Comparison of ENCODE assay signal across 26 mouse cellular contexts in genomic region chr7:129303356-129303755, GRCm38 (mm10). TPM values are rescaled to one million over a fixed set of nuclear protein-coding genes. Genes with fewer than 3 reads are reported as not detected.
DNase-seq lines count a peak whose midpoint lies in the region; ATAC-seq lines count a peak whose summit lies in the region.
"Had no signal": no experiment of that assay in that cellular context is flagged by ENCODE, and none has a peak within 500 bp of the region (broad histone marks: within the 10 kb centered on the region; RNA-seq: fewer than 3 reads in every experiment).

No protein-coding gene starts in this region.

- WGBS in neural tube, embryonic 15.5 days, result 51% methylated on average over 4 of the region's 4 CpGs
- WGBS in intestine, embryonic 15.5 days, result 39% methylated on average over 4 of the region's 4 CpGs

- H3K36me3 ChIP-seq in neural tube, embryonic 15.5 days, result no peaks in the 10 kb centered on the region
- no peaks in the 10 kb centered on the region for H3K36me3 ChIP-seq in intestine, embryonic 15.5 days
- H3K36me3 ChIP-seq: embryonic facial prominence, embryonic 10.5 days; embryonic facial prominence, embryonic 12.5 days; forebrain, embryonic 15.5 days; G1E had no signal

- H3K27me3 ChIP-seq in neural tube, embryonic 15.5 days (replicated peaks), result no peaks in the 10 kb centered on the region
- H3K27me3 ChIP-seq in intestine, embryonic 15.5 days (replicated peaks), result no peaks in the 10 kb centered on the region
- H3K27me3 ChIP-seq: embryonic facial prominence, embryonic 12.5 days; forebrain, embryonic 13.5 days; forebrain, embryonic 15.5 days; Patski had no signal

- DNase-seq in embryo, embryonic 10 days (ENCODE audit: low spot score), result peak; percentile 46
- DNase-seq in embryo, embryonic 9.5 days (ENCODE audit: extremely low spot score), result no peak
- peak; percentile 12 for DNase-seq in kidney, postnatal 10 days
- no peak for DNase-seq in kidney, adult 11 months
- DNase-seq in neural tube, embryonic 10.5 days (ENCODE audit: extremely low spot score, low spot score), result peak; percentile 18
- peak; percentile 75 for DNase-seq in mesoderm, embryonic 11.5 days (ENCODE audit: low read depth, low spot score)
- DNase-seq: adrenal gland, adult 8-10 months; adrenal gland, postnatal 14 days; adrenal gland, postnatal 36 days; B cell, adult 2 months; cerebellum, adult 11-12 months; cerebellum, adult 2 months; cerebellum, adult 9-10 months; cerebellum, postnatal 10 days; cerebellum, postnatal 25 days had no signal

- no peaks in the 10 kb centered on the region for H3K9me3 ChIP-seq in neural tube, embryonic 15.5 days (replicated peaks)
- no peaks in the 10 kb centered on the region for H3K9me3 ChIP-seq in intestine, embryonic 15.5 days
- H3K9me3 ChIP-seq: embryonic facial prominence, embryonic 10.5 days; embryonic facial prominence, embryonic 12.5 days; forebrain, embryonic 13.5 days; forebrain, embryonic 15.5 days had no signal

- no peak overlapping the region for H3K4me3 ChIP-seq in neural tube, embryonic 15.5 days (replicated peaks)
- no peak overlapping the region for H3K4me3 ChIP-seq in intestine, embryonic 15.5 days (replicated peaks)
- H3K4me3 ChIP-seq: embryonic facial prominence, embryonic 10.5 days; embryonic facial prominence, embryonic 12.5 days; forebrain, embryonic 13.5 days; forebrain, embryonic 15.5 days had no signal

- H3K9ac ChIP-seq in neural tube, embryonic 15.5 days (replicated peaks), result no peak overlapping the region
- no peak overlapping the region for H3K9ac ChIP-seq in intestine, embryonic 15.5 days
- H3K9ac ChIP-seq: embryonic facial prominence, embryonic 12.5 days; forebrain, embryonic 13.5 days; forebrain, embryonic 15.5 days; forebrain, postnatal 0 days had no signal

- no peak for ATAC-seq in neural tube, embryonic 15.5 days (ENCODE audit: low FRiP score)
- ATAC-seq in intestine, embryonic 15.5 days, result no peak
- ATAC-seq: activated CD4-positive, CD25-positive, alpha-beta regulatory T cell, adult 4 months; CD4-positive, CD25-positive, alpha-beta regulatory T cell, adult 4 months; forebrain, embryonic 13.5 days; forebrain, embryonic 15.5 days; forebrain, postnatal 0 days; Patski had no signal

- H3K4me2 ChIP-seq in neural tube, embryonic 15.5 days, result no peak overlapping the region
- no peak overlapping the region for H3K4me2 ChIP-seq in intestine, embryonic 15.5 days (replicated peaks)
- H3K4me2 ChIP-seq: embryonic facial prominence, embryonic 12.5 days; forebrain, embryonic 13.5 days; forebrain, embryonic 15.5 days had no signal

- H3K4me1 ChIP-seq in neural tube, embryonic 15.5 days, result no peaks in the 10 kb centered on the region
- peaks cover under 1% of the 10 kb centered on the region; the same call in 1 of the 2 replicates for H3K4me1 ChIP-seq in intestine, embryonic 15.5 days (replicated peaks)

- H3K27ac ChIP-seq in neural tube, embryonic 15.5 days (replicated peaks), result no peak overlapping the region
- H3K27ac ChIP-seq in intestine, embryonic 15.5 days, result no peak overlapping the region
- H3K27ac ChIP-seq: embryonic facial prominence, embryonic 10.5 days; embryonic facial prominence, embryonic 12.5 days; forebrain, embryonic 13.5 days; forebrain, embryonic 15.5 days had no signal

RNA-seq across cellular contexts. Expression of gene Plpp4, which starts 46.5 kb away (rescaled TPM):
- 9.5 and 12.7 TPM in 2 replicates for polyA plus RNA-seq in neural tube, embryonic 15.5 days (2015; fragmentation: Nextera tagmentation; extraction: Ambion mirVana)
- polyA plus RNA-seq in intestine, embryonic 15.5 days (2015; fragmentation: Nextera tagmentation; extraction: Ambion mirVana), result 0.41 TPM in 1 of 2 replicates, not detected in the other
- polyA plus RNA-seq: activated CD4-positive, CD25-positive, alpha-beta regulatory T cell, adult 4 months; CD4-positive, CD25-positive, alpha-beta regulatory T cell, adult 4 months; G1E; Patski had no signal

Comparison
In these comparisons a context has a peak if more than half of its experiments do, and no peak if none do; other contexts are left out.
1. DNase-seq: peak in embryo, embryonic 10 days (single experiment), kidney, postnatal 10 days (single experiment), neural tube, embryonic 10.5 days (single experiment) and mesoderm, embryonic 11.5 days (single experiment); none in embryo, embryonic 9.5 days (single experiment) and kidney, adult 11 months (single experiment).